Mouse (Mus musculus) kidney, postnatal 36 days (tissue): ENCODE results near the gene Arhgap40.

Experiments used
- DNase-seq, 2 experiments: peaks; one replicate each; pipeline ENCODE4 v3.0.0; 2021 to 2022; ENCODE audit warnings: mixed read lengths in 2 of 2

Arhgap40 gene

GRCm38 (mm10) chr2:158554366-158554765 lies 41.8 kb downstream of the Arhgap40 start:
- DNase-seq, result no peak

- DNase-seq, result peak; percentile 36 to 55
Measured at GRCm38 (mm10) chr2:158555252-158555651, 42.7 kb downstream of the Arhgap40 start.

- no peak for DNase-seq
Measured at GRCm38 (mm10) chr2:158555812-158556211, 43.2 kb downstream of the Arhgap40 start.

GRCm38 (mm10) chr2:158556225-158556624 lies 43.6 kb downstream of the Arhgap40 start:
- peak; percentile 56 to 87 for DNase-seq

GRCm38 (mm10) chr2:158556750-158557149 lies 44.2 kb downstream of the Arhgap40 start:
- DNase-seq, result no peak

- DNase-seq, result no peak
Measured at GRCm38 (mm10) chr2:158559945-158560344, 47.3 kb downstream of the Arhgap40 start.

- no peak for DNase-seq
Measured at GRCm38 (mm10) chr2:158560801-158561200, 48.2 kb downstream of the Arhgap40 start.

GRCm38 (mm10) chr2:158561371-158562144 lies 49.0 kb downstream of the Arhgap40 start:
- DNase-seq, result no peak

- DNase-seq, result peak; percentile 65 to 79
Measured at GRCm38 (mm10) chr2:158570421-158571081, 58.0 kb downstream of the Arhgap40 start.

GRCm38 (mm10) chr2:158579979-158580378 lies 67.4 kb downstream of the Arhgap40 start:
- DNase-seq, result no peak

DNA sequence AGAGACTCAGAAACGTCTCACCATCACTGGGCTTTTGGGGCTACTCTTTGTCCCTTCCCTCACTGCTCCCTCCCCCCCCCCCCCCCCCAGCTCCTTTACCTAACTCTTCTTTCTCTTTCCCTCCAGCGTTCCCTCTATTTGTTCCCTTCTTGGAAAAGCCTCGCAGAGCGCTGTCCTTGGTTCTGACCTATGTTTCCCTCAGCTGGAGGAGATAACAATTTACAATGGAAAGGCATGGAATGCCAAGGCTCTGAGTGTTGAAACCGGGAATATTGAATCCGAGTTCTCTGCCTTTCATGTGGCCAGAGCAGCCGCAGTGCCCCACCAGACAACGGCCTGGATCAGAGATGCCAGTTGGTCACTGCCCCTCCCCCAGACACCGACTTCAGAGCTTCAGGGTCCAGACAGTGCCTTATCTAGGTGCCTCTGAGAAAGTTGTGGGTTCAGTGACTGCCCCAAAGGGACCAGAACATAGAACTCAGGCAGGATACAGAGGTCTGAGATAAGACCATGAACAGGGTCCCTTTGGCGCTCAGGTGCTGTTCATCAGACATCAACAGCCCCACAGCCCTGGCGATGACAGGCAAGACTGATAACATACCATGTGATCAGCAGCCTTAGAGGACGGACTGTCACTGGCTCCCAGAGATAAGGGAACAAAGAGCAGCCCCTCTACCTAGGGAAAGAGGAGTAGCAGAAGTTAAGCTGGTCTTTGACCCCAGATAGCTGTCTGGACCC lies 72.2 kb downstream of the Arhgap40 start:
- peak; percentile 35 to 71 for DNase-seq

- DNase-seq, result no peak
Measured at GRCm38 (mm10) chr2:158588524-158589271, 76.1 kb downstream of the Arhgap40 start.

- DNase-seq, result no peak
Measured at GRCm38 (mm10) chr2:158590495-158590894, 77.9 kb downstream of the Arhgap40 start.

GRCm38 (mm10) chr2:158591286-158591685 lies 78.7 kb downstream of the Arhgap40 start:
- no peak for DNase-seq

DNA sequence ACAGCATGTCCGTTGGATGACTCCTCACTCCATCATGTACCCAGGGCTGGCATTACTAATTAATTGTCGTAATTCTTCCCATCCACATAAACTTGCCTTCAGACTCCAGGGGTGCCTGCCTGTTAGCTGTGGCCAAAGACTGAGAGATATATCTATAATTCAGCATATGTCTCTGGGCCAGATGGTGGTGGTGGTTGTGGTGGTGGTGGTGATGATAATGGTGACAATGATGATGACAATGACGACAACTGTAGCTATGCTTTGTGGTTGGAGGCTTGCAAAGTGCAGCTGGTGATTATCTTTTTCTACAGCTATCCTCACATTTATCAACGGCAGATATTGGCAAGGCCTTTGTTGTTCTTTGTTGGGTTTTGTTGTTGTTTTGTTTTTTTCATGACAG lies 80.8 kb downstream of the Arhgap40 start:
- DNase-seq, result no peak

- DNase-seq, result peak; percentile 58 to 78
Measured at GRCm38 (mm10) chr2:158595103-158595502, 82.5 kb downstream of the Arhgap40 start.

GRCm38 (mm10) chr2:158595577-158595976 lies 83.0 kb downstream of the Arhgap40 start:
- DNase-seq, result no peak

- DNase-seq, result no peak
Measured at GRCm38 (mm10) chr2:158596803-158597202, 84.2 kb downstream of the Arhgap40 start.
